Mouse (Mus musculus) lung, postnatal 0 days (tissue): ENCODE measurements at regions not wholly inside any gene's neighbourhood (a gene's known extent, or its start where the extent isn't known, plus 50 kb on each side); places are given as distances from the start of the nearest gene placed in this dataset.

Source experiments
- CTCF ChIP-seq: IDR thresholded peaks from 2 replicates; pipeline ENCODE4 v1.5.1; 2016; ENCODE audit warnings: antibody characterized with exemption, mild to moderate bottlenecking
- EP300 ChIP-seq: IDR thresholded peaks from 2 replicates; pipeline ENCODE4 v1.6.1; 2016; ENCODE audit warnings: antibody characterized with exemption, mild to moderate bottlenecking, control low read depth

GRCm38 (mm10) chr16:87129021-87129420 is 225.0 kb upstream of the N6amt1 start:
- TF ChIP-seq CTCF, result no peak
- TF ChIP-seq EP300, result no peak
